Mouse (Mus musculus): ENCODE data around the gene Nprl3. TPM values are rescaled to one million over a fixed set of nuclear protein-coding genes. Genes with fewer than 3 reads are reported as not detected.
"Not testable (repeated sequence)": the region's sequence is repeated elsewhere in the genome, so short reads cannot be mapped to it uniquely, and the experiment has no call there.

Nprl3 gene
- polyA plus RNA-seq, 1 experiment: 118 TPM

DNA sequence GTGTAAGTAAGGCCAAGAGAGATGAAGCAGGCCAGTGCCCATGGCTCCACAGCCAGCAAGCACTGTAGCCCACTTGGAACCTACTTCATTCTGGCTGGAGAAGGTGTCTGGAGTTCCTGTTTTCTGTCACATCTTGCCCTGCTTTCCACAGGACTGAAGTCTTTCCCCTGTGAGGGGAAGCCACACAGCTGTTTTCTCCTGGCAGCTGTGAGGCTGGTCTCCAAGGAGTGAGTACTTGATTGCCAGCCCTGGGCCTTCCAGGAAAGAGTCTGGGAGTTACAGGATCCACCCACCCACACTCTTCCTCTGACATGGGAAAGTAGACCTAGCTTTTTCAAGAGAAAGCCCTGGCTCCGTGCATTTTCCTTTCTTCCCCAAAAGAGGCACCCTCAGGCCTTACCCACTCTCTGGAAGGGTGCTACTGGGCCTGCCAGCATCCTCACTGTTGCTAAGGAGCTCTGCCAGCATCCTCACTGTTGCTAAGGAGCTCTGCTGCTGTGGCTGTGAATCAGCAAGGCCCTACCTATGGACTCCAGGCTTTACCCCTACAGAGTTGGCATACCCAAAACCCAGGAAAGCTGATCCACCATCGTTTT lies 35.4 kb upstream of the Nprl3 start:
- no peak overlapping the region for H3K27ac ChIP-seq (ENCODE audit: control insufficient read depth, insufficient read depth, low read length)
- H3K36me3 ChIP-seq (ENCODE audit: control insufficient read depth, insufficient read depth, low read length): no peaks in the 10 kb centered on the region
- DNase-seq: no peak
- H3K4me3 ChIP-seq (ENCODE audit: control insufficient read depth, insufficient read depth, low read length): no peak overlapping the region
- no peaks in the 10 kb centered on the region for H3K27me3 ChIP-seq (ENCODE audit: control insufficient read depth, insufficient read depth, low read length)
- 46% methylated on average over 2 of the region's 2 CpGs for WGBS
- H3K4me1 ChIP-seq (replicated peaks; ENCODE audit: control insufficient read depth, insufficient read depth, low read length): 0 out of 2 replicates have a peak, but pooled peaks cover 2% of the 10 kb centered on the region
- TF ChIP-seq POLR2A (IDR thresholded peaks at IDR 0.05; ENCODE audit: control insufficient read depth, extremely low read depth, insufficient read depth, low read length, poor library complexity) (no peak), CTCF (IDR thresholded peaks at IDR 0.05; ENCODE audit: borderline replicate concordance, control insufficient read depth, extremely low read depth, insufficient read depth, low read length, poor library complexity) (no peak)

DNA sequence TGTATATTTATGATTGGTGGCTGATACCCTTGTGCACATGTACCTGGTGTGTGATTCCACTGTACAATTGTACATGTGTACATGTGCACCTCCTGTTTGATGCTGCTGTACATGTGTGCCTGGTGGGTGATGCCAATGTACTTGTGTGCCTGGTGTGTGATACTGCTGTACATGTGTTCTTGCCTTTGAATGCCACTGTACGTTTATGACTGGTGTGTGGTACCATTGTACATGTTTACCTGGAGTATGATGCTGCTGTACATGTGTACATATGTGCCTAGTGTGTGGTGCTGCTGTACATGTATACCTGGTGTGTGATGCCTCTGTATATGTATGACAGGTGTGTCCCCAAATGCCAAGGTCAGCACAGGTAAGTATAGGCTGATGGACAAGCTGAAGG lies 34.0 kb upstream of the Nprl3 start:
- Histone ChIP-seq H3K27me3 (ENCODE audit: control insufficient read depth, insufficient read depth, low read length) (no peaks in the 10 kb centered on the region), H3K27ac (ENCODE audit: control insufficient read depth, insufficient read depth, low read length) (no peak overlapping the region), H3K36me3 (ENCODE audit: control insufficient read depth, insufficient read depth, low read length) (no peaks in the 10 kb centered on the region), H3K4me1 (replicated peaks; ENCODE audit: control insufficient read depth, insufficient read depth, low read length) (0 out of 2 replicates have a peak, but pooled peaks cover 2% of the 10 kb centered on the region), H3K4me3 (ENCODE audit: control insufficient read depth, insufficient read depth, low read length) (no peak overlapping the region)
- TF ChIP-seq CTCF (IDR thresholded peaks at IDR 0.05; ENCODE audit: borderline replicate concordance, control insufficient read depth, extremely low read depth, insufficient read depth, low read length, poor library complexity) (no peak), POLR2A (IDR thresholded peaks at IDR 0.05; ENCODE audit: control insufficient read depth, extremely low read depth, insufficient read depth, low read length, poor library complexity) (no peak)
- WGBS: 83% methylated on average over 1 of the region's 1 CpGs
- DNase-seq: no peak

DNA sequence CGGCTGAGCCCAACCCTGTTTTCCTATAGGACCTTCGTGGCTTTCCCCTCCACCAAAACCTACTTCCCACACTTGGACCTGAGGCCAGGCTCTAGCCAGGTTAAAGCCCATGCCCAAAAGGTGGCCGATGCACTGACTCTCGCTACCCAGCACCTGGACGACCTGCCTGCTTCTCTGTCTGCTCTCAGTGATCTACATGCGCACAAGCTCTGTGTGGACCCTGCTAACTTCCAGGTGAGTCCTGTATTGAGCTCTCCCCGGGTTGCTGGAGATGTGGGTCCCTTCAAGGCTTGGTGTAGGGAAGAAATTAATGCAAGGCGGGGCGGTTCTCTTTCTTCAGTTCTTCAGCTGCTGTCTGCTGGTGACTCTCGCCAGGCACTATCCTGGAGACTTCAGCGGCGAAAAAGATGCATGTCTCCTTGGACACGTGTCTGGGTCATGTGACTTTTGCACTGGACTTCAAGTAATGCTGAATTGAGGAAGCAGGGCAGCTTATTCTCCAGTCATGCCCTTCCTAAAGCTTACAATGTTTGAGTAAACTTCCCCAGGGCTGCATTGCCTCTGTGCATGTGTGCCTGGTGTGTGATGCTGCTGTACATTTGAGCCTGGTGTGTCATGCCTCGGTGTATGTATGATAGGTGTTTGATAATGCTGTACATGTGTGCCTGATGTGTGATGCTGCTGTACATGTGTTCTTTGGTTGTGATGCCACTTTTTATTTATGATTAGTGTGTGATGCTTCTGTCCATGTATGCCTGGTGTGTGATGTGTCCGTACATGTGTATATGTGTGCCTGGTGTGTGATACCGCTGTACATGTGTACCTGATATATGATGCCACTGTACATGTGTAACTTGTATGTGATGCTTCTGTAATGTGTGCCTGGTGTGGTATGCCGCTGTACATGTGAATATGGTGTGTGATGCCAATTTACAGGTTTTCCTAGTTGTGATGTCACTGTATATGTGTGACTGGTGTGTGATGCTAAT lies 33.1 kb upstream of the Nprl3 start:
- Histone ChIP-seq H3K36me3 (ENCODE audit: control insufficient read depth, insufficient read depth, low read length) (no peaks in the 10 kb centered on the region), H3K4me1 (replicated peaks; ENCODE audit: control insufficient read depth, insufficient read depth, low read length) (0 out of 2 replicates have a peak, but pooled peaks cover 2% of the 10 kb centered on the region), H3K27ac (ENCODE audit: control insufficient read depth, insufficient read depth, low read length) (no peak overlapping the region), H3K4me3 (ENCODE audit: control insufficient read depth, insufficient read depth, low read length) (no peak overlapping the region), H3K27me3 (ENCODE audit: control insufficient read depth, insufficient read depth, low read length) (no peaks in the 10 kb centered on the region)
- no peak for TF ChIP-seq CTCF (IDR thresholded peaks at IDR 0.05; ENCODE audit: borderline replicate concordance, control insufficient read depth, extremely low read depth, insufficient read depth, low read length, poor library complexity)
- no peak for TF ChIP-seq POLR2A (IDR thresholded peaks at IDR 0.05; ENCODE audit: control insufficient read depth, extremely low read depth, insufficient read depth, low read length, poor library complexity)
- 48% methylated on average over 16 of the region's 17 CpGs for WGBS
- DNase-seq: no peak

DNA sequence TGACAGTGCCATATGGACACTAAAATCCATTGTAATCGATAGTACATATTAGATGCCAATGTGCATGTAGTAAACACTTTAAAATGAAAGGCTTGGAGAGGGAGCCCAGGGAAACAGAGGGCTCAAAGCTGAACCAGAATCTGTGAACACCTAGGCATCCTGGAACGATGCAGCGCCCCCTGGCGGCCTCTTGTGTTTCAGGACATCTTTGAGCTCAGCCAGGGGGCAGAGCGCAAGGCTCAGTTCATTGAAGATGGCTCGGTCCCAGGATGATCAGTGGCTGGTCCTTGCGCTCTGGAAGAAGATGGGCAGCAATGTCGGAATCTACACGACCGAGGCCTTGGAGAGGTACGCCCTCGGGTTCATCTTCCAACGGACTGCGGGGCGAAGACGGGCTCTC lies 32.4 kb upstream of the Nprl3 start, which contains the start of gene Hbq1a:
TSS of gene Hbq1a (plus strand) at position 205 of the 400 bp plus-strand sequence.
- H3K4me3 ChIP-seq (ENCODE audit: control insufficient read depth, insufficient read depth, low read length); H3K36me3 ChIP-seq (ENCODE audit: control insufficient read depth, insufficient read depth, low read length); H3K27ac ChIP-seq (ENCODE audit: control insufficient read depth, insufficient read depth, low read length); H3K27me3 ChIP-seq (ENCODE audit: control insufficient read depth, insufficient read depth, low read length); H3K4me1 ChIP-seq (replicated peaks; ENCODE audit: control insufficient read depth, insufficient read depth, low read length): not testable (repeated sequence)
- WGBS: 12% methylated on average over 16 of the region's 16 CpGs
- DNase-seq: peak; percentile 43
- TF ChIP-seq CTCF (IDR thresholded peaks at IDR 0.05; ENCODE audit: borderline replicate concordance, control insufficient read depth, extremely low read depth, insufficient read depth, low read length, poor library complexity): peak; percentile 71; the same call in 1 of the 2 replicates

DNA sequence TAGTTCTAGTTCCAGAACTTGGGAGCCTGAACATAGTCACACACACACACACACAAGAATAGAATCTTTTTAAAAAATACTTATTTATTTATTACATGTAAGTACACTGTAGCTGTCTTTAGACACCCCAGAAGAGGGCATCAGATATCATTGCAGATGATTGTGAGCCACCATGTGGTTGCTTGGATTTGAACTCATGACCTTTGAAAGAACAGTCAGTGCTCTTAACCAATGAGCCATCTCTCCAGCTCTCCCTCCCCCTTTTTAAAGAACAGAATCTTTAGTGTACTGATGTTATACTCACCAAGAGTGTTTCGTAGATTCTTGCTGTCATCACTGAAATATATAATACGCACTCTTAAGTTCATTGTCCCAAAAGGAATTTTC lies 31.0 kb upstream of the Nprl3 start:
- Histone ChIP-seq H3K27ac (ENCODE audit: control insufficient read depth, insufficient read depth, low read length) (no peak overlapping the region), H3K27me3 (ENCODE audit: control insufficient read depth, insufficient read depth, low read length) (no peaks in the 10 kb centered on the region), H3K36me3 (ENCODE audit: control insufficient read depth, insufficient read depth, low read length) (no peaks in the 10 kb centered on the region), H3K4me3 (ENCODE audit: control insufficient read depth, insufficient read depth, low read length) (no peak overlapping the region), H3K4me1 (replicated peaks; ENCODE audit: control insufficient read depth, insufficient read depth, low read length) (0 out of 2 replicates have a peak, but pooled peaks cover 2% of the 10 kb centered on the region)
- 99% methylated on average over 2 of the region's 2 CpGs for WGBS
- DNase-seq: no peak
- TF ChIP-seq POLR2A (IDR thresholded peaks at IDR 0.05; ENCODE audit: control insufficient read depth, extremely low read depth, insufficient read depth, low read length, poor library complexity) (no peak), CTCF (IDR thresholded peaks at IDR 0.05; ENCODE audit: borderline replicate concordance, control insufficient read depth, extremely low read depth, insufficient read depth, low read length, poor library complexity) (no peak)

DNA sequence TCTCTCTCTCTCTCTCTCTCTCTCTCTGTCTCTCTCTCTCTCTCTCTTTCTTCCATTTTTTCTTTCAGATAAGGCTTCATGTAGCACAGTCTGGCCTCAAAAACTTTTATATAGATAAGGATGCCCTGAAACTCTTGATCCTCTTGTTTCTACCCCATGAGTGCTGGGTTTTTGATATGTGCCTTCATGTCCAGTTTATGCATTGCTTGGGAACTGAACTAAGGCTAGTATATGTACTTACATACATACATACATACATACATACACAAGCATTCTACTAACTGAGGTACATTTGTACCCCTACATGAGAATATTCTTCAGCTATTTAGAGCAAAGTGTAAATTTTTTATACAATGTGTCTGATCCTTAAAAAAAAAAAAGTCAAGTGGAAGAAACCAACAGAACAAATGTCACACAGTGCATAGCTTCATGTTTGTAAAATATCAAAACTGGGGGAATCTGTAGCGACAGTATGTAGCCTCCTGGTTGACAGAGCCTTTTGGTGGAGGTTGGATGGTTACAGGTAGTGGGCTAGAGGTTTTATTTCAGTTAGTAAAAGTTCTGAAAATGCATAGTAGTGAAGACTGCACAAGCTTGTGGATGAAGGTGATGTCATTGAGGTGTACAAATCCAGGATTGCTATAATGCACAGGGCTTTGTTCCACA lies 30.5 kb upstream of the Nprl3 start:
- no peak for TF ChIP-seq CTCF (IDR thresholded peaks at IDR 0.05; ENCODE audit: borderline replicate concordance, control insufficient read depth, extremely low read depth, insufficient read depth, low read length, poor library complexity)
- no peak overlapping the region for H3K27ac ChIP-seq (ENCODE audit: control insufficient read depth, insufficient read depth, low read length)
- 0 out of 2 replicates have a peak, but pooled peaks cover 2% of the 10 kb centered on the region for H3K4me1 ChIP-seq (replicated peaks; ENCODE audit: control insufficient read depth, insufficient read depth, low read length)
- no peaks in the 10 kb centered on the region for H3K27me3 ChIP-seq (ENCODE audit: control insufficient read depth, insufficient read depth, low read length)
- no peak overlapping the region for H3K4me3 ChIP-seq (ENCODE audit: control insufficient read depth, insufficient read depth, low read length)
- no peak for DNase-seq
- no peaks in the 10 kb centered on the region for H3K36me3 ChIP-seq (ENCODE audit: control insufficient read depth, insufficient read depth, low read length)
- WGBS: 92% methylated on average over 1 of the region's 1 CpGs

DNA sequence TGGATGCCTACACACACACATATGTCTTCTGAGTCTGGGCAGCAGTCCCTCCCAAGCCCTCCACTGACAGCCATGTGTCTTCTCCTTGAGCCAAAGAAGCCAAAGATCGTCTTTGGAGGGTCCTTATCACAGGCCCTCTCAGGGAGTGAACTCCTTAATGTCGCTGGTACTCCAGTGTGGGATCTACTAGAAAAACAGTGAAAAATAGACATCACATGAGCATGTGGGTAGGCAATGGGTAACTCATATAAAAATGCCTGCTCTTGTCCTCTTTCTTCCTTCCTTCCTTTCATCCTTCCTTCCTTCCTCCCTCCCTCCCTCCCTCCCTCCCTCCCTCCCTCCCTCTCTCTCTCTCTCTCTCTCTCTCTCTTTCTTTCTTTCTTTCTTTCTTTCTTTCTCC lies 29.9 kb upstream of the Nprl3 start:
- H3K4me1 ChIP-seq (replicated peaks; ENCODE audit: control insufficient read depth, insufficient read depth, low read length); H3K36me3 ChIP-seq (ENCODE audit: control insufficient read depth, insufficient read depth, low read length); H3K27me3 ChIP-seq (ENCODE audit: control insufficient read depth, insufficient read depth, low read length); H3K4me3 ChIP-seq (ENCODE audit: control insufficient read depth, insufficient read depth, low read length); DNase-seq; H3K27ac ChIP-seq (ENCODE audit: control insufficient read depth, insufficient read depth, low read length): not testable (repeated sequence)
- 35% methylated on average over 2 of the region's 2 CpGs for WGBS

DNA sequence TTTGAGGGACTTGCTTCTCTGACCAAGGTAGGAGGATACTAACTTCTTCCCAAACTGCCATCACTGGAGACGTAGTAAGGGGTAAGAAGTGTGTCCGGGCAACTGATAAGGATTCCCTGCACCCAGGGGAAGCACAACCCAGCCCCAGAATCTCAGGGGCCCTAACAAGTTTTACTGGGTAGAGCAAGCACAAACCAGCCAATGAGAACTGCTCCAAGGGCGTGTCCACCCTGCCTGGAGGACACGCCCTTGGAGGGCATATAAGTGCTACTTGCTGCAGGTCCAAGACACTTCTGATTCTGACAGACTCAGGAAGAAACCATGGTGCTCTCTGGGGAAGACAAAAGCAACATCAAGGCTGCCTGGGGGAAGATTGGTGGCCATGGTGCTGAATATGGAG lies 28.7 kb upstream of the Nprl3 start, which contains the start of gene Hba-a2:
TSS of gene Hba-a2 (plus strand) at position 287 of the 400 bp plus-strand sequence.
- H3K27ac ChIP-seq (ENCODE audit: control insufficient read depth, insufficient read depth, low read length); H3K4me3 ChIP-seq (ENCODE audit: control insufficient read depth, insufficient read depth, low read length): not testable (repeated sequence)
- no CpG with 5 or more reads among the region's 4 CpGs for WGBS

DNA sequence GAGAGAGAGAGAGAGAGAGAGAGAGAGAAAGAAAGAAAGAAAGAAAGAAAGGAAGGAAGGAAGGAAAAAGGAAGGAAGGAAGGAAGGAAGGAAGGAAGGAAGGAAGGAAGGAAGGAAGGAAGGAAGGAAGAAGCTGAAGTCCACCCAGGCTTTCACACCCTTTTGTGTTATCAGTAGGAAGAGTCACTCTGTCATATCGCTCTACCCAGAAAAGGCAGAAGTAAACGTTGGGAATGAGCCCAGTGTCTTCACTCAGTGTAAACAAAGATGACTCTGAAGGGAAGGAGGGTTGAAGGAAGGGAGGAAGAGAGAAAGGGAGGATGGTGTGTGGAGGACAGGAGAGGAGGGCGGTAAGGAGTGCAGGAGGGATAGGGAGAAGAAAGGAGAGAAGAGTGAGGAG lies 26.0 kb upstream of the Nprl3 start:
- not testable (repeated sequence) for H3K4me3 ChIP-seq (ENCODE audit: control insufficient read depth, insufficient read depth, low read length); H3K27me3 ChIP-seq (ENCODE audit: control insufficient read depth, insufficient read depth, low read length); DNase-seq; H3K27ac ChIP-seq (ENCODE audit: control insufficient read depth, insufficient read depth, low read length); H3K4me1 ChIP-seq (replicated peaks; ENCODE audit: control insufficient read depth, insufficient read depth, low read length); H3K36me3 ChIP-seq (ENCODE audit: control insufficient read depth, insufficient read depth, low read length)
- 62% methylated on average over 3 of the region's 3 CpGs for WGBS

More for the DNA sequence above, 28.7 kb upstream of the Nprl3 start, which contains the start of gene Hba-a2:
- not testable (repeated sequence) for H3K36me3 ChIP-seq (ENCODE audit: control insufficient read depth, insufficient read depth, low read length); H3K27me3 ChIP-seq (ENCODE audit: control insufficient read depth, insufficient read depth, low read length); H3K4me1 ChIP-seq (replicated peaks; ENCODE audit: control insufficient read depth, insufficient read depth, low read length); DNase-seq

All from thymus, adult 2 months (tissue).